ENCODE assay signal across 20 mouse cellular contexts in the genomic region with DNA sequence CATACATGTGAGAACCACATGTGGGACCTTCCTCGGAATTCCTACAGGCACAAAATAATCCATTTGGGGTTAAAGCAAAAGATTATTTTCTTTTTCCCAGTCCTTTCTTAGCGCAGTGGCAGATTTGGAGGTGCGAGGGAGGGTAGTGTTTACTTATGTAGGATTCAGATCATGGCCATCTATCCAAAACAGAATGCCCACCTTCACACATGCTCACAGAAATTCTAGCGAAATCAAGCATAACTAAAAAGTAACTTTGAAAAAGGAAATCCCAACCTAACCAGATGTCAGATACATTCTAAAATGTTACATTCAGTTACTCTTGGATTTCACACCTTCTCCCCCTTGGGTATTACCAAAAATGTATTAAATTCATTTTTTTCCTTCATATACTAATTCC.
"Had no signal": no experiment of that assay in that cellular context is flagged by ENCODE, and none has a peak within 500 bp of the region (broad histone marks: within the 10 kb centered on the region; RNA-seq: fewer than 3 reads in every experiment).

No protein-coding gene starts in this region.

- H3K4me3 ChIP-seq: heart, adult 2 months; heart, embryonic 12.5 days; hindbrain, embryonic 10.5 days; hindbrain, embryonic 12.5 days; intestine, embryonic 15.5 days; layer of hippocampus, adult 2 months; limb, embryonic 10.5 days; limb, embryonic 12.5 days had no signal

- H3K27ac ChIP-seq: gastrocnemius, adult 2 months; heart, adult 2 months; hindbrain, embryonic 10.5 days; hindbrain, embryonic 12.5 days; hindbrain, embryonic 14.5 days; intestine, embryonic 15.5 days; layer of hippocampus, adult 2 months; limb, embryonic 10.5 days; limb, embryonic 12.5 days had no signal

- DNase-seq: gastrocnemius, adult 2 months; gastrocnemius, postnatal 14 days; gastrocnemius, postnatal 36 days; heart, adult 2 months; heart, postnatal 10 days; heart, postnatal 4 days; kidney, adult 18-20 months; kidney, adult 8-10 months; kidney, postnatal 10 days; kidney, postnatal 25 days; kidney, postnatal 4 days; liver had no signal
